Mouse (Mus musculus) kidney, adult 2 months (tissue): ENCODE data around the gene Dnal4.

Experiments used
- CTCF ChIP-seq: fragments of 200-500 bp; conservative IDR thresholded peaks from 2 replicates; pipeline ENCODE4 v1.5.1; 2011; ENCODE audit warnings: low read depth, mild to moderate bottlenecking, control low read depth, low read length, moderate library complexity, mixed read lengths; ENCODE audit not compliant: insufficient read depth, insufficient read length
- POLR2A ChIP-seq: fragments of 200-500 bp; IDR thresholded peaks from one replicate; pipeline ENCODE4 v1.6.1; 2011; ENCODE audit warnings: low read depth, low read length, control low read depth

GRCm38 (mm10) chr15:79787815-79788214 is 10.2 kb upstream of the Dnal4 start:
- TF ChIP-seq CTCF (no peak), POLR2A (no peak)
